Mouse (Mus musculus): ENCODE measurements around the gene Prdm9.

DNA sequence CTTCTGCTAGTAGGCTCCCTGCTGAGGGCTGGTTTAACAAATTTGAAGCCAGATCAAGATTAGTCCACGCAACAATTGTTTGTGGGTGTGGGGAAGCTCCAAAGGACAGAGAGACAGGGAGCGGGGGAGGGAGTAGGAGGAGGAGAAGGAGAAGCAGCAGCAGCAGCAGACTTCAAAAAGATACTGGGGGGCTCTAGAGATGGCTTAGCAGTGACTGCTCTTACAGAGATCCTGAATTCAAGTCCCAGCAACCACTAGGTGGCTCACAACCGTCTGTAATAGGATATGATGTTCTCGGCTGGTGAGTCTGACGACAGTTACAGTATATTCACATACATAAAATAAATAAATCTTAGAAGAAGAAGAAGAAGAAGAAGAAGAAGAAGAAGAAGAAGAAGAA, 34.0 kb downstream of the Prdm9 start:
- TF ChIP-seq CTCF (IDR thresholded peaks at IDR 0.05; ENCODE audit: low read depth, low read length) (no peak), POLR2A (IDR thresholded peaks at IDR 0.05; ENCODE audit: insufficient read depth, low read length) (no peak), EP300 (IDR thresholded peaks at IDR 0.05; ENCODE audit: insufficient read depth, low read depth, low read length) (no peak)

Measured in ES-Bruce4 (cell line).